ENCODE assay signal across 14 mouse cellular contexts in the genomic region with DNA sequence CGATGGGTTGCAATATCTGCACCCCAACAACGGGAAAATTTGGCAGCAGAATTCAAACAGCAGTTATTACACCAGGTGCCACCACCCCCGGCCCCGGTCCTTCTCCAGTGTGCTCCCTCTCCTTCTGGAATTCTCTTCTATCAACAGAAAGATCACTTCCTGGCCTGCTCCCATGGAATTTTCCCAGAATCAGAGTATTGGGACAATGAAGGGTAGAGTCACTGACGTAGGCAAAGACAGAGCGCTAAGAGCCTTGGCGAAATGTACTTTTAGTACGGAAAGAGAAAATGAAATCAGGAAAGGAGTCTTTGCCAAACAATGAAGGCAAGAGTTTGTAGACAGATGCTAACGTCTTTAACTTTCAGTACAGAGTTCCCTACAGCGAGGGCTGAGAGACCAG. TPM values are rescaled to one million over a fixed set of nuclear protein-coding genes. Genes with fewer than 3 reads are reported as not detected.
DNase-seq lines count a peak whose midpoint lies in the region; TF ChIP-seq lines count a peak whose summit lies in the region.
"Had no signal": no experiment of that assay in that cellular context is flagged by ENCODE, and none has a peak within 500 bp of the region (broad histone marks: within the 10 kb centered on the region; RNA-seq: fewer than 3 reads in every experiment).

No protein-coding gene starts in this region.

- intact Hi-C loops in gastrocnemius, adult 2 months (cut with DNase I): no loop called here

- H3K4me3 ChIP-seq in gastrocnemius, adult 2 months: peak overlapping the region; percentile 26
- H3K4me3 ChIP-seq: limb, embryonic 12.5 days; liver, embryonic 15.5 days; midbrain, embryonic 10.5 days; myocyte had no signal

- H3K27ac ChIP-seq in gastrocnemius, adult 2 months: peak overlapping the region; percentile 25
- H3K27ac ChIP-seq: limb, embryonic 12.5 days; liver, embryonic 15.5 days; midbrain, embryonic 10.5 days had no signal

- DNase-seq in gastrocnemius, adult 2 months: no peak
- no peak for DNase-seq in gastrocnemius, postnatal 4 days (ENCODE audit: low spot score in 2 of 2)
- peak; percentile 31 to 33 for DNase-seq in kidney, adult 8-10 months
- no peak for DNase-seq in kidney, adult 11 months
- DNase-seq in kidney, postnatal 36 days: peak; percentile 54 to 58
- DNase-seq in lung, postnatal 4 days: peak; percentile 31 to 41
- DNase-seq in neural tube, embryonic 10.5 days (ENCODE audit: extremely low spot score, low spot score): no peak
- DNase-seq in cerebellum, adult 9-11 months: no peak
- DNase-seq: cerebellum, adult 18-20 months had no signal

- no peak for TF ChIP-seq CTCF in gastrocnemius, adult 2 months (IDR thresholded peaks at IDR 0.05)

RNA-seq across cellular contexts. Expression of a gene that starts 0.5 kb away (rescaled TPM):
- total RNA-seq in gastrocnemius, adult 2 months (2021): under 1 TPM; 0.08 TPM
- under 1 TPM; 0.10 to 0.21 TPM for total RNA-seq in gastrocnemius, postnatal 4 days (2021)
- total RNA-seq: hematopoietic stem cell, adult 5-6 weeks had no signal

Comparison
In these comparisons a context has a peak if more than half of its experiments do, and no peak if none do; other contexts are left out.
1. DNase-seq: peak in kidney, adult 8-10 months (2 of 2), kidney, postnatal 36 days (2 of 2) and lung, postnatal 4 days (2 of 2); none in gastrocnemius, adult 2 months (single experiment), gastrocnemius, postnatal 4 days (0 of 2), kidney, adult 11 months (single experiment), neural tube, embryonic 10.5 days (single experiment) and cerebellum, adult 9-11 months (single experiment).